Mouse (Mus musculus) ovary, postnatal 36 days (tissue): ENCODE data around the gene Sytl1.

ENCODE experiments used
- DNase-seq: peaks from one replicate; pipeline ENCODE4 v3.0.0; 2022; ENCODE audit warnings: low spot score, mixed read lengths

The Sytl1 gene

DNA sequence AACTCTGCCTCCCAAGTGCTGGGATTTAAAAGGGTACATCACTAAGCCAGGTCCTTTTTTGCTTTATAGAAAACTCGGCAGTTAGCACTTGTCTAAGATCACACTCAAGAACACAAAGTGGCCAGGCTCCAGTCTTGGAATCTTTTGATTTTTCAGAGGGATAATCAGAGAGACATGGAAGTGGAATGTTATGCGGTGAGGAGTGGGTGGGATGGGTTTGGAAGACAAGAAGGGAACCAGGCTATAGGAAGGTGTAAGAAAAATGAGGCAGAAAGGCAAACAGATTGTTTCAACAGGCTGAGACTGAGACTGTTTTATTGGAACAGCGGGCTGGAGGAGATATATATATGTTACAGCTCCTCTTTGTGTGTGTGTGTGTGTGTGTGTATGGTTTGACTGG, 15.6 kb upstream of the Sytl1 start:
- no peak for DNase-seq

DNA sequence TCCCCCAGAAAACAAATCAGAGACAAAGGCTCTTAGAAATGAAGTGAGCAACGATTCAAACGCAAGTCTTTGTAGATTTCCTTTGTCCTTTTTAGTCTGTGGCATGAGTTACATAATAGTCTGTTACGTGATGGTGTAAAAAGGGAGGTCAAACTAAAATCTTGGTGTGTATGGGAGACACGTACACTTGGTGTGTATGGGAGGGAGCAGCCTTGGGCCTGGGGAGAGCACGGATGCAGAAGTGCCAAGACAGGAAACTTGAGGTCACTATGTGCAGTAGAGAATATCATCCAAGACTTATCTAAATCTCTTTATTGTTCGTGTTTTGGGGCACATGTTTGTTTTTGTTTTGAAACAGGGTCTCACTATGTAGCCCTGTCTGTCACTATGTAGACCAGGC, 15.2 kb upstream of the Sytl1 start:
- no peak for DNase-seq

DNA sequence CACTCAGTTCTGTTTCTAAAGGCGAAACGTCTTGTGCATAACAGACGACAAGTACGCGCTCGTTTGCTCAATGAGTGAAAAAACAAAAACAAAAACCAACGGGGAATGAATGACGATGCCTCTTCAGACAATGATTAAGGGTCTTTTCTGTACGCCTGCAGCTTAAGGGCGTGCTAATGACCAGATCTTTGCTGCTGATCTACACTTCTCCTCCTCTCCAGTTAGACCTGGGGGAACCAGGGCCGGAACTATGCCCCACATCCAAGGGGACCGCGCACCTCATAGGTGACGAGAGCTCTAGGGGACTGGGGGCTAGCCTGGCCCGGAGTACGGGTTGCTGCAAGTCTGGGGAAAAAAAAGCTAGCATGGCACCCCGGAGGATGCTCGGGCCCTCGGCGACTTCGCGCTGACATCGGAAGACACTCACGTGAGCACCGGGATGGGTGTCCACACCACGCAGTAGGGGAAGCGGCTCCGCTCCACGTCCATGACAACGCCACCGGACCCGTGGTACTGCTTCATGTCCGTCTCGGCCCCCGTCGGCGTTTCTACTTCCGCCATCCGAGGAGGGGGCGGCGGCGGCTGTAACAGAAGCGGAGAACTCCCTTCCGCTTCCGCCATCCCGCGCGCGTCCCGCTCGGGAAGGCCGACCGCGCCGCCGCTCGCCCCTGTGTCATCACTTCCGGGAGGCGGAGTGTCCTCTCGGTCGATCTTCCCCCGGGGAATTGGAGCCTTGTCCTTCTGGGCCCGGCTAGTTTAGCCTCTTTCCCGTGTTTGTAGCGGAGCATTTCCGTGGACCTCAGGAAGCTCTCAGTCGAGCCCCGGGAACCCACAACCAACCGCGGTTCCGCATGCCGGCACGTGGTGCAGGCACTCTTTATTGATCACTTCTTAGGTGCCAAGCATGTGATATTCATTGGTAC, 14.5 kb upstream of the Sytl1 start, which contains the start of gene Tmem222:
Tmem222 (minus strand) TSS at position 689 of the 923 bp plus-strand sequence.
- peak; percentile 95 for DNase-seq

DNA sequence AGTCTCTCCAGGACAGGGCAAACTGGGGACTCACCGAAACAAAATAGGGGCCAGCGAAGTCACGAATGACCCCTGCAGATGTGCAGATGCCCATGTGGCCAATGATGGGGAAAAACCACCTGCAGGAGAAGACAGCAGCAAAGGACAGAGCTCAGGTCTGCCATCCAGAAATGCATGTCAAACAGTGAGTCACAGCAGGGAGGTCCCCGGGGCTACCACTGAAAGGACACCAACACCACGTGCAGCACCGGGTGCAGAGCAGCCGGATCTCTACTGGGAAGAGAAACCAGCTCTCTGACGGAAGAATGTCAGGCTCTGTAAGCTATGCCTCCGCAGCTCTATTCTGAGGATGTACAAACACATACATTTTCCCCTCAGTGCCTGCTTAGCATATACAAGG, 8.0 kb upstream of the Sytl1 start:
- DNase-seq = no peak

DNA sequence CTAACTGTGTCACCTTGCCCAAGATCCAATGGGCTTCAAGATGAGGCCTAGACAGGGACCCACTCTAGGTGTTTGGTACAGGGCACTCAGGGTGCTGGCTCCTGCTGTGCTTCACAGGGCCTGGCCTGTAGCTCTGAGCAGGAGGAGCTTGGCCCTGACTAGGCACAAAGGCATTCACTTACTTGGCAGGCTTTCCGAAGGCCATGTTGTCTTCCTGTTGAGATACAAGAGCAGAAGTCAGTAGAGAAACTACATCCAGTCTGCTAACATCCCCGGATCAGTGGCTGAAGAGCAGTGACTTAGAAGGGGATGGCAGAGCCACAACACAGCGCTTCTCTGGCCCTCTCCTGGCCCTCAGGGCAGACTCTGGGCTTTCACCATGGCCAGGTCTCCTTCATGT, 6.7 kb upstream of the Sytl1 start:
- peak; percentile 52 for DNase-seq

DNA sequence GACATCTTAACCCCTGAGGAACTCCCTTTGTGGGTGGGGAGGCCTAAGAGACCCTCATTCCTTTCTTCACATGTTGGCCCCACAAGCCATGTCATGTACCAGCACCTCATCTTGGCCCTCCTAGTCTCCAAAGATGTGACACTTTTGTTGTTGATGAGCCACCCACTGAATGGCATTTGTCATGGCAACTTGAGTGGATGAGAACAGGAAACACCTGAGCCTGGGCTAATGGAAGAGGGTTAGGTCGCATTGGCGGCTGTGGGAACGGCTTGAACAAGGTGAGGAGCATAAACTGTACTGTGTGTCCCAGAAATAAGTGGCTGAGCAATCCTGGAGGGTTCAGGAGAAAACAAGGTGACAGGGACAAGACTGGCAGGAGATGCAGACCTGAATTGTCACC, 6.0 kb upstream of the Sytl1 start:
- DNase-seq = no peak

DNA sequence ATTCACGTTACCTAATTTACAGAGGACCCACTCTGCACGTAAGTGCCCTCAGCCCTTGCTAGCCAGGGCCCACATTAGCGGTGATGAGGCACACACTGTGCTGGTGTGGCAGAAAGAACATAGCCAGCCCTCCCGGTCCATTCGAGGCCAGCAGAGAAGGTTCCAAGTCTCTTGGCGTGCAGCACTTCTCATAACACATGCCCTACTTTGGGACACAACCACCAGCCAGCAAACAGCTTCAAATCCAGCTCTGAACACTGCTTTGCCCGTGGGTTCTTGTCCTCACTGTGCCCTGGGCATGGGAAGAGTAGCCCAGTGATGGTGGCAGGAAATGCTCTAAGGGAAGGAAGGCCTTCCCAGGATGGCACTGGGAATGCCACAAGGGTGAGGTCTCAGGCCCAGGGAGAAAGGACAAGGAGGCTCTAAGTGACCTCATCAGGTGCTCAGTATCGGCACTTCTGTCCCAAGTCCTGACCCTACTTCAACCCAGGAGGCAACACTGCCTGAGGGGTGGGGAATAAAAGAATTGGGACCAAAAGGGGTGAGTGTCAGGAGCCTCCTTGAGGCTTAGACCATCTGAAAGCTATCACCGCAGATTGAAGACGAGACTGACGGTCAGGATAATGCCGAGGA, 3.5 kb upstream of the Sytl1 start:
- no peak for DNase-seq

DNA sequence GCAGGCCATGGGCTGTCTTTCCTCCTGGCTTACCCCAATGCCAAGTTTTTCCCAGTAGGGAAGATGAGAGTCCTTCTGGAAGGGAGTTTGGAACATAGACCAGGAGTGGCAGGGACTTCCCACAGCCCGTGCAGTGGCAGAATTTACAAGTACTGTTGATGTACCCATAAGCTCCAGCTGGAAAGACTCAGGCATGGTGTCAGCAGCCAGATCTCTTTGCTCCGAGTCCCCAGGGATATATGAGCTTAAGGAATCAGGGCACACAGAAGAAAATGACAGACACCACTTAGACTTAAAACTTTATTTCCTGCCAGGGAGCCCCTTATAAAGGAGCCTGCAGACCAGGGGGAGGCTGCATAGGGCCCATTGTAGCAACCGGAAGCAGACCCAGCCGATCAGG, 2.8 kb upstream of the Sytl1 start:
- DNase-seq = no peak

DNA sequence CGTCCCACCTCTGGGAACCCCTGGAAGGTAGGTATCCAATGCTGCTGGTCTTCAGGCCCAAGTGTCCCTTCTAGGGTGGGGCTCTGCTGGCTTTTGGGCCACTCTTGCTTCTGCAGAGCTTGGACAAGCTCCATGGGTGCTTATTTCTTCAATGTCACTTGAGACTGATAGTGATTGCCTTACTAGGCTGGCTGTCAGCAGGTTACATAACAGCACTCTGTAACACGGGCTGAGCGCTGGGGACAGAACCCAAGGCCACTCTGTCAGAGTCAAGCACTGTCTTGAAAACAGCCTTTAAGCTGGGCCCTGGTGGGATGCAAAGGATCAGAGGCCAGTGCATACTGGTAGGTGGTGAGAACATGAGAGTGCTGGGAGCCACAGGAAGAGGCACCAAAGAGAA, 2.4 kb upstream of the Sytl1 start:
- DNase-seq = no peak

DNA sequence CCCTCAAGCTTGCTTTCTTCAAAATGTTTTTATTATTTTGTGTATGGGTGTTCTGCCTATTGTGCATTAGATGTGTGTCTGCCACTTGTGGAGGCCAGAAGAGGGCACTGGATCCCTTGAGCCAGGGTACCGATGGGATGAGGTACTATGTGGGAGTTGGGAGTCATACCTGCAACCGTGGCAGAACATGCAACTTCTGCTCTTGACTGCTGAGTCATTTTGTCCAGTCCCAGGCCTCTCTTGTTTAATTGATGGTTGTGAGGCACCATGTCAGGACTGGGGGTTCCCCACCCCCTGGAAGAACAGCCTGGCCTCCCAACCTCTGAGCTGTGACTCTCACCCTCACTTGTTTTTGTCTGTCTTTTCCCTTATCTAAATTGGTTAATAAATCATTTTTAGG, 1.6 kb upstream of the Sytl1 start:
- DNase-seq = no peak

DNA sequence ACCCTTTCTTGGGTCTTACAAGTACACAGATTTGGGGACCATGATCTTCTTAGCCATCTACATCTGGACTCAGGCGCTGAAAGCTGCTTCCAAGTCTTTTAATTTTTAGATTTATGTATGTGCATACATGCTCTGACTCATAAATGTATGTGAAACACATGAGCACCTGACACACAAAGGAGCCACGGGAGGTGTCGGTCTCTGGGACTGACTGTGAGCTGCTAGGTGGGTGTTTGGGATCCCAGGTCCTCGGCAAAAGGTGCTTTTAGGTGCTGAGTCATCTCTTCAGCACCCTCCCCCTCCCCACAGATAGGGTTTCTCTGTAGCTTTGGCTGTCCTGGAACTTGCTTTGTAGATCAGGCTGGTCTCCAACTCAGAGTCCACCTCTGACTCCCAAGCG, 843 bp upstream of the Sytl1 start:
- DNase-seq = no peak

DNA sequence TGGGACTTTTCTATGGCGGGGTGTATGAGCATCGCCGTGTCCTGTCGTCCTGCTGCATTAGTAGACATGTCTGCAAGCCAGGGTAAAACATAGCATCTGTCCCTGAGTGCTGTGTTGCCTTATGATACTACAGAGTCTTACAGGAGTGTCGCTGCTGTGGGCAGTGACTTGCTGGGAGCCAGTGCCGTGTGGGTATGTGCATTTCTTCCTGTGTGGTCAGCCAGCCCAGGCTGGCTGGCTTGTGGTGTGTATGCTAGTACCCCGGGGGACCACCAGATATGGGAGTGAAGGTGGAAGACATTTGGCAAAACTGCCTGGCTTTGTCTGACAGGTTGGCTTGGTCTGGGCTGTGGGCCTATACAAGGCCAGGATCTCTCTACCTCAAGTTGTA, 543 bp downstream of the Sytl1 start:
- DNase-seq = no peak

DNA sequence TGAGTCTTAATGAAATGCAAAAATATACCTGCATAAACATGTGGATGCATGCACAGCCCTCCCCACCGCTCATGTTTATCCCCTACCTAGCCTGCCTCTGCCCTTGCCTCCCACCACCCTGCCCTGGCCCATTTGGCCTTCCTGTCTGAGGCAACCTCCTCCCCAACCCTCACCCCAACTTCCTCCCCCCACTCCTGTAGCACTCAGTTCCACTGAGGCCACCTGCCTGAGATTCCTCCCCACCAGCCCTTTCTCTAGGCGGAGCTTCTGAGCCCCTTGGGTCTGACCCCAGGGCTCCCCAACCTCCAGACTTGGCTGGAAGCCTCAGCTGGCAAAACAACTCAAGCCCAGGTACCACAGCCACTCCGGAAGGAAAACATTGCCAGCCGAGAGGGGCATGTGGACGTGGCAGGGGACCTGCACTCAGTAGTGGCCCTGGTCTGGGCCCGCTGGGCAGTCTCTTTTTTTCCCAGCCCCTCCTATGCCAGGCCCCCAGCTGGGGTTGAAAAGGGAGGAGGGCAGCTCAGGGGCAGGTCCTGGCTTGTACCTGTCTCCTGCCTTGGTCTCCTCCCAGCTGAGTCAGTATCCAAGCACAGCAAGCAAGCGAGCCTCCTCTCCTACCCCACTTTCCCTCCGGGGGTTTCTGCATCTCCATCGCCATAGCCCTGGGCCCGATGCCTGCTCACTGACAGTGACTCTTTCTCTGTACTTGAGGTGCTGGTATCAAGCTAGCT, 1.1 kb downstream of the Sytl1 start:
- DNase-seq = no peak

DNA sequence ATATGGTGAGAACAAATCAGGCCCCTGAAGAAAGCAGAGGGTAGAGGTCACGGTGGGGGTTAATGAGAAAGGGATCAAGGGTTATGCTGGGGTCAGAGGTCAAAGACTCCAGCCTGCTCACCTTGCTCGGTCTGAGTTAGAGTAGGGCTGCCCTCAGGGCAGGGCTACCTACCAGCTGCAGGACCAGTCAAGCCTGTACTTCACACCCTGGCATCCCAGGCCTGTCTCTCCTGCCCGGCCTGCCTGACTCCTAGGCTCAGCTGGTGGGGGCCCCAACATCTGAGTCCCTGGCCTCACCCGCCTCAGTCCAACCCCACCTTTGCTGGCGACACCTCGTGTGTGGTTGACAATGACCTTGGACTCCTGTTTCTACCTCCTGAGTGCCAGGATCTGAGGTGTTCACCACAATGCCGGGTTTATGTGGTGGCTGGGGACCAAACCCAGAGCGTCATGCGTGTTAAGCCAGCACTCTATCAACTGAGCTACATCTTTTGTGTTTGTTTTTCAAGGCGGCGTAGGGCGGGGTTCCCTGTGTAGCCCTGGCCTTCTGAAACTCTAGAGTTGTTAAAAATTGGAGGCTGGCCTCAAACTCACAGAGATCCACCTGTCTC, 5.0 kb downstream of the Sytl1 start:
- no peak for DNase-seq

DNA sequence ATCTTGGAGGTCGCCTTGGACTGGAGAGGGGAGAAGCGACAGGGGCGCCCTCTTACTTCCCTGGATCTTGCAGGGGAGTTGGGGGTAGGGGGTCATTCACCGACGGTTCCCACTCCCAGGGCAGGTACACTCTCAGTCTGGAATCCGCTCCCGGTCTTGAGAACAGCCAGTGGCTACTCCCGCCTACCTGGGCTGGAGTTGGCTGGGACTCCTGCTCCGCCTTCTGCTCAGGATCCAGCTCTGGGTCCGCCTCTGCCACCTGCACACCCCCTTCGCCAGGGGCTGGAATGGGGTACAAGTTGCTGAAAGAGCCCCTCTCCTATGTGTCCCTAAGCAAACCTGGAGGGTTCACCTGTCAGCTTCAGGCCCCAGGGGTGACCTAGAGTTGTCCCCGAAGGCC, 5.7 kb downstream of the Sytl1 start:
- DNase-seq = no peak

DNA sequence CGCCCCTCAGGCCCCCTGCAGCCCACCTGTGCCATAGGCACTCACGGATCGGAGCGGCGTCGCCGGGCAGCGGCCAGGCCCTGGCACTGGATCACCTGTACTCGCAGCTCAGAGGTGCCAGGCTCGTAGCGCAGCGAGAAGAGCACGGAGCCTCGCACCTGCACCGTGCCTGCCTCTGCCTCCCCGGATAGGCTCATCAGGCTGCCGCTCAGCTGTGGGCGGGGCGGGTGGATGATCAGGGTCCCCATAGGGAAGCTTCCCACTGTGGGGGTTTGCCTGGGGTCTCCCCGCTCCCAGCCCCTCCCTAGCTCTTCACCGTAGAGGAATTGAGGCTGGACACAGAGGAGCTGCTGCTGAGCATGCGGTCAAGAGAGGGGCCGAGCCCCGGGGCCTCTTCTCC, 6.1 kb downstream of the Sytl1 start:
- no peak for DNase-seq

DNA sequence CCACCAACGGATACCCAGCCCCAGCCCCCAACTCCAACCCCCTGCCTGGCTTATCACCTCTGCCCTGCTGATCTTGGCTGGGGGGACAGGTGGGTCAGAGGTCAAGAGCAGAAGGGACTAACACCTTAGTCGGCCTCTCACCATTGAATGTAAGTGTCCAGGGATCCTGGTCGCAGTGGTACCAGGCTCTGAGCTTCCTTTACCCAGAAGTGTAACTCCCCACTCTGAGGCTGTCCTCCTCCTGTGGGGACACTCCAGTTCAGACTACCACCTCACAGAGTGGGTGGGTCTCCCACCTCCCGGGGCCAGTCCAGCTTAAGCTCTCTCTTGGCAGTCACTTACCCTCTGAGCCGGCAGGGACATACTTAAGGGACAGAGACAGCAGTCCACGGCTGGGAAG, 7.5 kb downstream of the Sytl1 start:
- DNase-seq = no peak

DNA sequence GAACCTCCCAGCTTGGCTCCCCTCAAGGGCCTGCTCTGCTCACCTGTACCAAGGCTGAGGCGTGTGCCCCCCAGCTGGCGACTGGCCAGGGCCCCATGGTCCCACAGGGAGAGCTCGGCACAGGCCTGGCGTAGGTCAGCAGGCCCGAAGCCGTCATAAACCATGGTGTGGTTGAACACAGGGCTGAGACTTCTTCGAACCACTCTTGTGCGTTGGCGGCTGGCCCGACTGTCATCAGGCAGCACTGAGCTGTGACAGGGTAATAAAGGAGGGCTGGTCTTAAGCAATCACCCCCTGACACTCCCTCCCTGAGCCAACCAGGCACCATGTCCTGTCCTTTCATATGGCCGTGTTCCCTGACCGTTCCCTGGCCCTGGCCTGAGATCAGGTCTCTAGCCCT, 9.5 kb downstream of the Sytl1 start:
- DNase-seq = peak; percentile 39

DNA sequence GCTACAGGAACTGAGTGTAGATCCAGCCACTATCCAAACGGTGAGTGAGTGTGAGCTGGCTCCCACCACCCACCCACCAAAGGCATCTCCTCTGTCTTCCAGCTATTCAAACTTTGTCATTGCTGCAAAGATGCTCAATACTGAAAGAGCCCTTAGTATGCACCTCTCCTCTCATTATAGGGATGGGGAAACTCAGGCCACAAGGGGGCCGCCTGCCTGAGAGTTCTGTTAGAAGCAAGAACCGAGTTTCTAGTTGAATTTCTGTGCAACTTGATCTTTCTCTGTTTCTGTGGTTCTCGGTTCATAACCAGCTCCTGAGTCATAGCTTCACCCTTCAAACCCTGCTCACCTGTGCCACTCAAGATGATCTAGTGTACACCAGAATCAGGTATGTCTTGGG, 10.8 kb downstream of the Sytl1 start:
- no peak for DNase-seq

DNA sequence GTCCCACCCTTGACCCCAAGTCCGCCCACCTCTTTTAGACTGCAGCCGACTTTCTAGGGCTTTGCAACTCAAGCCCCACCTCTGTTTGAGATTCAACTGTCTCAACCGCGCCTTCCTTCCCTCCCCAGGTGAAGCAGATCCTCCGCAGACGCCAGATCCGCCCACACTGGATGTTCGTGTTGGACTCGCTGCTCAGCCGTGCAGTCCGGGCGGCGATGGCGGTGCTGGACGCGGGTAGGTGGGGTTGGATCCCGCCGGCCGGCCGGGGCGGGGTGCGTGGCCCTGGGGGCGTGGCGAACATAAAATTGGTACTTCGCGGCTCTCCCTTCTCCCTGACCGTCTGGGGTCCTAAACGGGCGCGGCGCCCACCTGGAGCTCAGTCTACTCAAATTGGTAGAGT, 11.7 kb downstream of the Sytl1 start:
- peak; percentile 39 for DNase-seq

DNA sequence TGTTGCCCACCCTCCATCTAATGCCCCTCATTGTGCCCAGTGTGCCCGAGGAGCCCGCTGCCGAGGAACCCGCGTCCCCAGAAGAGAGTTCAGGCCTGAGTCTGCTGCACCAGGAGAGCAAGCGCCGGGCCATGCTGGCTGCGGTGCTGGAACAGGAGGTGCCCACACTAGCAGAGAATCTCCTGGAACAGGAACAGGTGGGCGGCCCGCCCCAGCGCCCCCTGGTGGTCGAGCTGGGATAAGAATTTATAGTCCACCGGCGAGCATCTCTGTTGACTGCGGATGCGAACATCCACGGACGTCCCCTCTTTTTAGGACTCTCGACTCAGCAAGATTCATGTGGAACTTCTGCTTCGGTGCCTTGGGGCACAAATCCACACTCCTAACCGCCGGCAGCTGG, 12.3 kb downstream of the Sytl1 start:
- peak; percentile 78 for DNase-seq

DNA sequence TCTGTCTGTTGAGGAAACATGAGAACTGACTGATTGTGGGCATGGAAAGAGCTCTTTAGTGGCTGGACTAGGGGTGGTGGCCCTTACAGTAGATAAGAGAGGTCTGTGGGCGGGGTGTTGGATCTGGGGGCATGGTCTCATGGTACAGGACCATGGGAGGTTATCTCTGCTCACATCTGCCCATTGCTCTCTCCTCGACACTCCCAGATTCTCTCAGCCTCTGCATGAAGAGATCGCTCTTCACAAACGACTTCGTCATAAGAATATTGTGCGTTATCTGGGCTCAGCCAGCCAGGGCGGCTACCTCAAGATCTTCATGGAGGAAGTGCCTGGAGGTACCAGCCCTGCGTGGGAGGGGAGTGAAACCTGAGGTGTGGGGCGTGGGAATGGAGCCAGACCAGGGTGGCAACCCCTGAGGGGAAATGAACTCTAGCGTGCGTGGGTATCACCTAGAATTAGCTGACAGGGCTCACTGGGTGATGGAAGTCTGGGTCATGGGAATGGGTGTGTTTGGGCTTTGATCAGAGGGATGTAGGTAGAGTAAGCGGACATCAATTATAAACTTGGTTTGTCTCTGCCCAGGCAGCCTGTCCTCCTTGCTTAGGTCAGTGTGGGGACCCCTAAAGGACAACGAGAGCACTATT, 15.0 kb downstream of the Sytl1 start:
- DNase-seq = no peak
